Mouse (Mus musculus) urinary bladder, postnatal 36 days (tissue): ENCODE data around the gene Eef2.
A peak's percentile ranks its signal among the peaks of the same experiment; 100 is the strongest.
"Not testable (repeated sequence)": the region's sequence is repeated elsewhere in the genome, so short reads cannot be mapped to it uniquely, and the experiment has no call there.

Source experiments
- DNase-seq, 2 experiments: peaks; one replicate each; pipeline ENCODE4 v3.0.0; 2022; ENCODE audit warnings: low spot score in 2 of 2, mixed read lengths in 1 of 2

Gene Eef2

DNA sequence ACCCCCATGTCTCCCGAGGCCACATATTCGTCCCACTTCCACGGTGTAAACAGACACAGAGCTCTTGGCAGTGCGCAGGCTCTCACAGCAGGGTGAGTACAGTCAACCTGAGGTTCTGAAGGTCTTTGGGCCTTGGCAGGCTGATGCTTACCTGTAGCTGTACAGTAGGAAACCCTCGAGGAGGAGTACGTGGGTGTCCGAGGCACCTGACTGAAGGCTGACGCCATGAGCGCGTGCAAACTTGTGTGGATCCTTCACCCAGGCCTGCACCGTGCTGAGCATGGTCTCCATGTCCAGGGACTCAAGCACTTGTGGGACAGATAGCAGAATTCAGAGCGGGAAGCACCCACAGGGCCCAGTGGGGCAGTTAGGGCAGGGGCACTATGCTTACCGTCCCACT, 23.7 kb downstream of the Eef2 start:
- no peak for DNase-seq

DNA sequence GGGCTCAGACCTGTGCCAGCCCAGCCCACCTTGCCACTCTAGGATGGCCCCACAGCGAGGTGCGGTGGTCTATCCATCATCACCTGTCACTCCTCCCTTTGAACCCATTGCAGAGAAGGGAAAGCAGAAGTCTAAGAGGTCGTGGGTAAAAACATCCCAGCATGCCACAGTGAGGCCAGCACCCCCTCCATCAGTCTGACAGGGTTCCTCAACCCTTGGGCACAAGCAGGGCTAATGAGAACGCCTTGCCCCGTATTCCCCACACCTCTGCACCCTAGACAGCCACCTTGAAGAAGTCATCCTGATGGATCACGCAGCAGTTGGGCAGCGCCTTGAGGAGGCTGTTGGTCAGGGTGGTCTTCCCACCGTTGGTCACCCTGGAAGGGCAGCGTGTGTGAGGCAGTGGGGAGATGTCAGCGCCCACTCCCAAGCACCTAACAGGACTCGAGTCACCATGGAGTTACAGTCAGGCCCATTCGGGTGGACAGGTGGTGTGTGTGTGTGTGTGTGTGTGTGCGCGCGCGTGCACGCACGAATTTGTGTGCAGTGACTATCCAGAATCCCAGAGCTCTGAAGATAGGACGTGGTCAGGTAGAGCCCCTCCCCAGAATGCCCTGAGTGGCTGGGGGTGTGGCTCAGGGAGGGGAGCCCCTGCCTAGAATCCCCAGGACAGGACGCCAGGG, 24.3 kb downstream of the Eef2 start:
- no peak for DNase-seq

DNA sequence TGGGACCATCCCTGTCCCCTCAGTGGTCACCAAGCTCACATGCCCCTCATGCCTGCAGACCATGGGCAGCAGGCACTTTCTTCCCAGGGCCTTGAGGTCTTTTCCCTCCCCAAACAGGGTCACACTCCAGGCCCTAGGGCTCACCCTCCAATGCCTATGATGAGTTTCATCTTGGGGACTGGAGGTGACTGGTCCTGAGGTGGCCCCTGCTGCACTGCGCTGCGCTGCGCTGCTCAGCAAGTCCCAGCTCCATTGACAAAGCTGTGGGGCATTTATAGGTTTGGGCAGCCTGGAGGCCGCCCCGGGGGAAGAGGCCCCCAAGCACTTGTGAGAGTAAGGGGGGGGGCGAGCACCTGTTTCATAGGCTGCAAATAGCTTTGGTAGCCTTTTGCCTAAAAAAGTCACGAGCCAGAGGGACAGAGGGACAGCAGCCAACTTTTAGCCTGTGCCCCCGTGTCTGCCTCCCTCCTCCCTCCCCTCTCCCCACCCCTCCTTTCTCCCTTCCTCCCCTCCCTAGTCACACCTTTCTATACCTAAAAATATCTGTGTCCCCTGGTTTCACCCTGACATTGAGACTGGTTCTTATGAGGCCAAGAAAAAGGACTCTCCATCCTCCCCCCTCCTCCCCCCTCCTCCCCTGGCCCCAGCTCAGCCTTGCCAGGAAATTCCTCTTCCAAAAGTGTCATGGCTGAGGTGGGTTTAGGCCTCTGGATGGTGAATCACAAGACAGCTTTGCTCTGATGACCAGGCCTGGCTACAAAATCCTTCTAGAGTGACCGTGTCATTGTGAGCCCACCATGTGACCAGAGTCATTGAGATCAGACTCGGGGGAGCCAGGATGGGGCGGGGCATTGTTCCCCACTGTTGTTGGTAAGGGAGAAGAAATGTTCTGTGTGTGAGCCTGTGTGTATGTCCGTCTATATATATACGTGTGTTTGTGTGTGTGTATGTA, 25.7 kb downstream of the Eef2 start, which contains the start of gene Nmrk2:
Gene Nmrk2 (minus strand): TSS at position 245 of the 952 bp plus-strand sequence.
- DNase-seq, result no peak

DNA sequence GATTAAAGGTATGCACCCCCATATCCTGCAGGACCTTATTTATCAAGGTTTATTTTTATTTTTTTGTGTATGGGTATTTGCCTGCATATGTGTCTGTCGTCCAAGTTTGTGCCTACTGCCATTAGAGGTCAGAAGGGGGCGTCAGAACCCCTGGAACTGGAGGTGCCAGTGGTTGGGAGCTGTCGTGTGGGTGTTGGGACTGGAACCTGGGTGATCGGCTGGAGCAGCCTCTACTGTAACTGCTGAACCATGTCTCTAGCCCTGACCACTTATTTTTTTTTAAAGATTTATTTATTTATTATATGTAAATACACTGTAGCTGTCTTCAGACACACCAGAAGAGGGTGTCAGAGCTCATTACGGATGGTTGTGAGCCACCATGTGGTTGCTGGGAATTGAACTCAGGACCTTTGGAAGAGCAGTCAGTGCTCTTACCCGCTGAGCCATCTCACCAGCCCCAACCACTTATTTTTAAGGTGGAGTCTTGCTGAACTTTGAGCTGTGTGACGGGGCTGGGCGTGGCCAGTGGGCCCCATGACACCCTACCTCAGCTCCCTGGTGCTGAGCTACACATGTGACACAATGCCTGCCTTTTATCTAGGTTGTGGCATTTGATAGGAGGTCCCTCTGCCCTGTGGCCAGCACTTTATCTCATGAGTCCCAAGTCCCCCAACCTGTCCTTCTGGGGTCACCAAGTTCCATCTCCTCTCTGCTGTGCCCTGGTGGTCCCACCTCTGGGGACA, 26.7 kb downstream of the Eef2 start:
- DNase-seq, result no peak

DNA sequence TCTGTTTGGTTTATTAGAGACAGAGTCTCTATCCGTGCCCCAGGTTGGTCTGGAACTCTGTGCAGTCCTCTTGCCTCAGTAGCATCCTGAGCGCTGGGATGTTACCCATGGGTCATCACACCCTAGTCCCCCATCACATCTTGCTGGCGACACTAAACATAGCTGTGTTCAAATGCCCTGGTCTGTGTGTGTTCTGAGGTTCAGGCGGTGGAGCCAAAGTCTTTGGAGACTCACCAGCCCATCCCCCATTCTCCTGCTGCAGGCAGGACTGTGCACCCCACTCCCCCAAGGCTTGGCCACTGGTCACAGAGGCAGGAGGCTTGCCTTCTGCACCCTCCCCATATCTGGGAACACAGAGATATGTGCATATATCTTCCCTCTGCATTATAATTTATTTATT, 27.7 kb downstream of the Eef2 start:
- no peak for DNase-seq

DNA sequence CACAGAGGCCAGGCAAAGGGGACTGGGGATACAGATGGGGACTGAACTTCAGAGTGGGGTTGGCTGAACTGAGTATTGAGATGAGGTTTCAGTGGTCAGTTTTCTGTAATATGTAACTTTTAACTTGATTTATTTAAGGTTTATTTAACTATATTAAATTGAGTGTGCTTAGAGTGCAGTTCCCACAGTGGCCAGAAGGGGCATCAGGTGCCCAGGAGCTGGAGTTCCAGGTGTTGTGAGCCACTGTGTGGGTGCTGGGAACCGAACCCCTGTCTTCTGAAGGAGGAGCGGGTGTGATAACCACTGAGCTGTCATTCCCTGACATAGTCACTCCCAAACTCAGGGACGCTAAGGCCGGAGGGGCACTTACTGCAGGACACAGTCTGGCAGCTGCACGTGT, 33.7 kb downstream of the Eef2 start:
- DNase-seq, result no peak

DNA sequence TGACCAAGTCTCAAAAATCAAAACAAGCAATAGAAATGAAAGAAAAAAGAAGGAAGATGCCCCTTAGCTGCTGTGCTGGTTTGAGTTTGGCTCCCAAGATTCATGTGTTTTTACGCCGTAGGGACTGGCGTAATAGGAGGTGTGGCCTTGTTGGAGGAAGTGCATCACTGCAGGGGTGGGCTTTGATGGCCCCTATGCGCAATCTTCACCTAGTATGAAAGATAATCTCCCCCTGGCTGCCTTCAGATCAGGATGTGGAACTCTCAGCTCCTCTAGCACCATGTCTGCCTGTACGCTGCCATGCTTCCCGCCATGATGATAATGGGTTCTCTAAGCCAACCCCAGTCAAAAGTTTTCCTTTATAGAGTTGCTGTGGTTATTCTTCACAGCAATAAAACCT, 39.8 kb downstream of the Eef2 start:
- no peak for DNase-seq

DNA sequence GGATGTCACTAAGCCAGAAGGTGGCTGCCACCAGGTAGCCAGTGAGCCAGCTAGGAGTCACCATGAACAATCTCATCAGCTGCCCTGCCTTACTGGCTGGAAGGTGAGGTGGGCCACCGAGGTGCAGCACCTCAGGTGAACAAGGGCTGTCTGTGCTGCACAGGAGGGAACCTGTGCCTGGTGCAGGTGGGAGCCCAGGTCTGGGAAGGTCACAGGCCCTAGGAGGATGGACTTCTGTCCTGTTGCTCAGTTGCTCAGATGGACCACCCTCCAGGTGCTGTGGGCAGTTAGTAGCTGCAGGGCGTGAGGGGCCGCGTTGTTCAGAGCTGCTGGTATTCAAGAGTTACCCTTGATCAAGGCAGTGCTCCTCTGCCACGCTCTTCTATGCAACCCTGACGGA, 40.4 kb downstream of the Eef2 start:
- no peak for DNase-seq

DNA sequence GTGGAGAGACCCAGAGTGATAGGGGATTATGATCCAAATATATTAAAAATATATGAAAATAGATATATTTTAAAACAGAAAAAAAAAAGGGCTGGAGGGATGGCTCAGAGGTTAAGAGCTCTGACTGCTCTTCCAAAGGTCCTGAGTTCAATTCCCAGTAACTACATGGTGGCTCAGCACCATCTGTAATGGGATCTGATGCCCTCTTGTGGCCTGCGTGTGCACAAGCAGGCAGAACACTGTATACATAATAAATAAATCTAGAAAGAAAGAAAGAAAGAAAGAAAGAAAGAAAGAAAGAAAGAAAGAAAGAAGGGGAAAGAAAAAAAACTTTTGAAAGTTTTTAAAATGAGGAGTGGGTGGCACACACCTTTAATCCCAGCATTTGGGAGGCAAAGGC, 40.8 kb downstream of the Eef2 start:
- not testable (repeated sequence) for DNase-seq

DNA sequence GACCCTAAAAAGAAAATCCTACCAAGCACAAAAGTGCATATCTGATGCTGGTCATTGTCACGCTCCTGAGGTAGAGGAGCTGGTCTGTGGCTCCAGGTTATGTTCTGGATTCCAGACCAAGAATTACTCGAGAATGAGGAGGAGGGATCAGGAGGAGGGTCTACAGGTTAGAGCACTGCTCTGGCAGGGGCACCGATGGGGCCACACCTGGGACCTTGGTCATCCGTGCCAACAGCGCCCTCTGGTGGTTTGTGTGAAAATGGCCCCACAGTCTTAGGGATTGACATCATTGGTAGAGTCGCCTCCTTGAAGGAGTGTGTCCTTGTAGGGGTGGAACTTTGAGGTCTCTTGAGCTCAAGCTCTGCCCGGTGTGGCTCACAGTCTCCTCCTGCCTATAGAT, 41.5 kb downstream of the Eef2 start:
- DNase-seq, result peak; percentile 45 to 59

DNA sequence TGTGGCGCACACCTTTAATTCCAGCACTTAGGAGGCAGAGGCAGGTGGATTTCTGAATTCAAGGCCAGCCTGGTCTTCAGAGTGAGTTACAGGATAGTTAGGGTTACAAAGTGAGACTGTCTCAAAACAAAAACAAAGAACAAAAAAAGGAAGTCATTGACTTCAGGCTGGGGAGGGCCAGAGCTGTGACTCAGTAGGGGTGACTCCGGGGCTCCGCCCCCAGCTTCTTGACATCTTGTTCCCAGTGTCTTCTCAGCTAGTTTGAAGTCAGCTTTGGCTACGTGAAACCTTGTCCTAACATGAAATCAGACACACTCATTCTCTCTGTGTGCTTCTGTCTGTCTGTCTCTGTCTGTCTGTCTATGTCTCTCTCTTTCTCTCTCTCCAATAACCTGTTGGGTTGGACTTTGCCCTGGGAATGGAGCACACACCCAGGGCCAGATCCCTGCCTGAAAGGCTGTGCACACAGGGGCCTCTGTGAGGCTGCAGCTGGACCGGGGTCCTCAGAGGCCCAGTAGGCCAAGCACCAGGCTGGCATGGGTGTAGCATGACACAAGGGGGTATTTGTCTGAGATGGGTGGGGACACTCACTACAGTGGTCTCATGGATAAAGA, 45.1 kb downstream of the Eef2 start:
- DNase-seq, result no peak

DNA sequence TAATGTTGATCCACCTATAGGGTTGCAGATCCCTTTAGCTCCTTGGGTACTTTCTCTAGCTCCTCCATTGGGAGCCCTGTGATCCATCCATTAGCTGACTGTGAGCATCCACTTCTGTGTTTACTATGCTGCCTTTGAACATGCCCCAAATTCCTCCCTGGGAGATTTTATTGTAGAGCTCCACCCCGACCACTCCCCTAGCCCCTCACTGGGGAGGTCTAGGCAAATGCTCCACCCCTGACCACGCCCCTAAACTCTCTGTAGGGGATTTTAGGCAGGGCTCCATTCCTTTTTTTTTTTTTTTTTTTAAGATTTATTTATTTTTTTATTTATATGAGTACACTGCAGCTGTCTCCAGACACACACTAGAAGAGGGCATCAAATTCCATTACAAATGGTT, 47.3 kb downstream of the Eef2 start:
- DNase-seq, result not testable (repeated sequence)

DNA sequence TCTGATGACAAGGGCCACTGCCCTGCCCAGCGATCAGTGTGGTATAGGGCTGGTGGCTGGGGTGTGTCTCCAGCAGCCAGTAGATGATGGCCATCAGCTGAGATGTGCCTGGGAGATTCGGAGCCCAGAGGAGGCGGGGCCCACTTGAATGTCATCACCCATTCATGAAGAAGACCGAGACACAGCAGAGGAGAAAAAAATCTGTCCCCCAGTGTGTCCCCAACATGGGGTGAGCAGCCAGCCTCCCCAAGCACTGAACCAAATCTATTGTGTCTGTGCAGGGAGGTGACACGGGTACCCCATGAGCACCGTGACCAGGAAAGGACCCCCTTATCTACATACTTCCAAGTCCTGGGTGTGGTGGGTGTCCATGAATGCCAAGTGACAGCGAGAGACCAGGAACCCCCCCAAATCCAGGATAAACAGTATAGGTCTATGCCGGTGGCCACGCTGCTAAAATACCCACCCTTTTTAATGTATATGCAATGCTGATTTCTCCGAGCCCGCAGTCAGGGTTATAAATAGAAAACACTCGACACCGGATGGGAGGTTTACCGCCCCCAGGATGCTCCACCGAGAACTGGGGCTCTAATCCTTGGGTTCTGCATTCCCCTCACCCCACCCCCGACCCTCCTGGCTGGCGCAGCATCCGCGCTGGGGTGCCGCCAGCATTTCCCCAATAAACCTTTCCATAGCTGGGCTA, 53.5 kb downstream of the Eef2 start:
- no peak for DNase-seq

DNA sequence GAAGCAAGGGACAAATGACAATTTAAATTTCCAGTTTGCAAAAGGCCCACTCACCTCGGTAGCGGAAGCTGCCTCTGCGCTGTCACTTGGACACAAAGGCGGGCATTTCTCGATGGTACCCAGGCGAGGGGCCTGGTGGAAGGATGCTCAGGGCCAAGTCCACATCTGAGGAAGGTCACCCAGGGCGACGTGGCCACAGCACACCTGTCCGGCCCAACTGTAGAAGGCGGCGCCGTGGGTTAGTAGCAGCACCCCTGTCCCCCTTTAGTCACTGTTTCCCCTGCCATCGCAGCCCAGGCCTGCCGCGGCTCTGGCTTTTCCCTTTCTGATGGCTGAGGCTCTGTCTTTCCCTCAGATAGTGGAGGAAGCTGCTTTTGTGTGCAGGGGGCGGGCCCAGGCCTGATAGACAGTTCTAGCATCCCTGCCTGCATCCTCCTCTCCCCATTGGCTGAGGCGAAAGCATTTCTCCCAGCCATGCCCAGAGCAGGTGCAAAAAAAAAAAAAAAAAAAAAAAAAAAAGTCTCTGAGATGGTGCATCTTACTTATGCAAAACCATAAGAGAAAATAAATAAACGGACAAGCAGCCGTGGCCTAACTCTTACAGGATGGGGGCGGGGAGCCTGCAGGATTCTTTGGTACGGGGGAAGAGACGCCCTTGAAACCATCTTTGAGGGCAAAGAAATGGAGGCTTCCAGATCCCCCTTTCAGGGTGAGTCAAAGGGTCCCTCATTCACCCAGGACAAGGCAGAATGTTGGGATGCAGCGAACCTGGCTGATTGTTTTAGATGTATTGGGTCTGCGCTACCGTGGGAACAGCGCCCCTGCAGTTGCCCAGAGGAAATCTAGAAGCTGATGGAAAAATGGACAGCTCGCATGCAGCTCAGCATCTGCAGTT, 54.3 kb downstream of the Eef2 start, which contains the start of gene Atcay:
Gene Atcay (minus strand): TSS at position 396 of the 895 bp plus-strand sequence.
- DNase-seq, result no peak

DNA sequence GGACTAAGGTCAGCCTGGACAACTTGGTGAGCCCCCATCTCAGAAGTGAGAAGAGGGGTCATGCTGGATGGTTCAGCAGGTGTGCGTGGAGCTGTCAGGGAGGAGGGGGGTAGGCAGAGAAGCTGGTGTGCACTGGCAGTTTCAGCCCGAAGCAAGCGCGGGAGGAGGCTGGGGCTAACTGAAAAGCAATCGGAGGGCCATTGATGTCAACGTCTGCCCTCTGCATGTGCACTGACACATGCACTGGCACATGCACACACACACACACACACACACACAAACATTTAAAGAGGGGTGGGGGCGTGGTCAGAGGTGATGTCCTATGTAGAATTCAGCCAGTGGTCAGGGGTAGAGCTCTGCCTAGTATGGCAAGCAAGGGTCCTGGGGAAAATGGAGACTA, 55.0 kb downstream of the Eef2 start:
- no peak for DNase-seq
